Mouse (Mus musculus) CH12.LX (cell line): Measurements from ENCODE around the gene Tspan17. TPM values are rescaled to one million over a fixed set of nuclear protein-coding genes. Genes with fewer than 3 reads are reported as not detected.

Experiments
- DNase-seq: peaks from one replicate; pipeline ENCODE4 v3.0.0-alpha.2; 2013; ENCODE audit errors: extremely low read depth
- H3K27ac ChIP-seq: 2 replicates; pipeline ENCODE4 v1.5.1; 2012; ENCODE audit warnings: low read depth, mild to moderate bottlenecking, control low read depth, moderate library complexity; ENCODE audit not compliant: insufficient read depth
- H3K27me3 ChIP-seq: replicated peaks from 2 replicates; pipeline ENCODE3; 2012; ENCODE audit warnings: inconsistent platforms
- H3K36me3 ChIP-seq, 2 experiments: replicated peaks in 1 of 2; 2 replicates each; pipeline versions ENCODE3 to v1.6.1; 2012; ENCODE audit warnings: inconsistent platforms in 1 of 2, low read length in 1 of 2, mild to moderate bottlenecking in 1 of 2, mixed read lengths in 1 of 2, moderate library complexity in 1 of 2; ENCODE audit not compliant: control insufficient read depth in 1 of 2, insufficient read depth in 1 of 2
- H3K4me1 ChIP-seq, 2 experiments: 2 replicates each; pipeline ENCODE4 v1.6.1; 2012; ENCODE audit warnings: inconsistent platforms in 1 of 2, moderate library complexity in 1 of 2; ENCODE audit not compliant: insufficient read depth in 2 of 2, control insufficient read depth in 1 of 2
- H3K4me2 ChIP-seq: 2 replicates; pipeline ENCODE4 v1.6.1; 2012; ENCODE audit warnings: low read depth, mild to moderate bottlenecking, control low read depth; ENCODE audit not compliant: poor library complexity, insufficient read depth, severe bottlenecking
- H3K4me3 ChIP-seq, 3 experiments: fragments of 150-350 bp in 1 of 3; sonication (generic) in 1 of 3; replicated peaks in 1 of 3; 2 replicates each; pipeline versions ENCODE3 to v1.5.1; 2011 to 2012; ENCODE audit warnings: low read depth in 2 of 3, low read length in 2 of 3, mild to moderate bottlenecking in 2 of 3, moderate library complexity in 2 of 3, control low read depth in 1 of 3, improper control_type of control experiment in 1 of 3, inconsistent platforms in 1 of 3, mixed read lengths in 1 of 3; ENCODE audit not compliant: poor library complexity in 1 of 3
- H3K79me2 ChIP-seq: replicated peaks from 2 replicates; pipeline ENCODE4 v1.6.1; 2012; ENCODE audit warnings: mild to moderate bottlenecking, moderate library complexity; ENCODE audit not compliant: control insufficient read depth, poor library complexity, insufficient read depth, severe bottlenecking; ENCODE audit errors: extremely low read depth
- H3K9ac ChIP-seq: 2 replicates; pipeline ENCODE4 v1.6.1; 2012; ENCODE audit warnings: low read depth, mild to moderate bottlenecking, control low read depth, moderate library complexity; ENCODE audit not compliant: insufficient read depth
- H3K9me3 ChIP-seq: replicated peaks from 2 replicates; pipeline ENCODE3; 2012; ENCODE audit warnings: low read length, inconsistent platforms, mixed read lengths
- CHD1 ChIP-seq: IDR thresholded peaks from 2 replicates; pipeline ENCODE4 v1.6.1; 2012; ENCODE audit warnings: low read depth, low read length, improper control_type of control experiment, inconsistent platforms
- CHD2 ChIP-seq: IDR thresholded peaks from 2 replicates; pipeline ENCODE4 v1.6.1; 2011; ENCODE audit warnings: low read length, improper control_type of control experiment
- EP300 ChIP-seq: IDR thresholded peaks from 2 replicates; pipeline ENCODE4 v1.6.1; 2011; ENCODE audit warnings: low read length, improper control_type of control experiment
- GABPA ChIP-seq: IDR thresholded peaks from 2 replicates; pipeline ENCODE4 v1.6.1; 2012; ENCODE audit warnings: low read depth, low read length, improper control_type of control experiment, inconsistent platforms; ENCODE audit not compliant: insufficient replicate concordance
- HCFC1 ChIP-seq: IDR thresholded peaks from 2 replicates; pipeline ENCODE4 v1.6.1; 2012; ENCODE audit warnings: low read depth, mild to moderate bottlenecking, inconsistent platforms, low read length, improper control_type of control experiment
- MAX ChIP-seq: IDR thresholded peaks from 2 replicates; pipeline ENCODE4 v1.6.1; 2011; ENCODE audit warnings: low read length, improper control_type of control experiment
- MXI1 ChIP-seq: IDR thresholded peaks from 2 replicates; pipeline ENCODE4 v1.6.1; 2011; ENCODE audit warnings: mild to moderate bottlenecking, low read depth, low read length, improper control_type of control experiment
- PAX5 ChIP-seq: IDR thresholded peaks from 2 replicates; pipeline ENCODE4 v1.6.1; 2012; ENCODE audit warnings: low read length, inconsistent platforms, mixed read lengths
- POLR2A ChIP-seq: IDR thresholded peaks from 2 replicates; pipeline ENCODE4 v1.6.1; 2011; ENCODE audit warnings: low read depth, mild to moderate bottlenecking, improper control_type of control experiment, low read length
- RAD21 ChIP-seq: IDR thresholded peaks from 2 replicates; pipeline ENCODE4 v1.6.1; 2011; ENCODE audit warnings: low read depth, mild to moderate bottlenecking, low read length, improper control_type of control experiment, moderate library complexity
- TBP ChIP-seq: conservative IDR thresholded peaks from 2 replicates; pipeline ENCODE4 v1.6.1; 2011; ENCODE audit warnings: low read depth, low read length, improper control_type of control experiment
- TCF12 ChIP-seq: IDR thresholded peaks from 2 replicates; pipeline ENCODE4 v1.6.1; 2014; ENCODE audit warnings: low read depth, mild to moderate bottlenecking, inconsistent platforms, low read length, improper control_type of control experiment
- UBTF ChIP-seq: IDR thresholded peaks from 2 replicates; pipeline ENCODE4 v1.6.1; 2012; ENCODE audit warnings: low read depth, mild to moderate bottlenecking, inconsistent platforms, low read length, improper control_type of control experiment, moderate library complexity
- USF1 ChIP-seq: IDR thresholded peaks from 2 replicates; pipeline ENCODE4 v1.6.1; 2014; ENCODE audit warnings: low read depth, mild to moderate bottlenecking, inconsistent platforms, low read length, improper control_type of control experiment
- ZC3H11A ChIP-seq: IDR thresholded peaks from 2 replicates; pipeline ENCODE4 v1.6.1; 2012; ENCODE audit warnings: low read depth, mild to moderate bottlenecking, inconsistent platforms, low read length, improper control_type of control experiment
- ZNF384 ChIP-seq: IDR thresholded peaks from 2 replicates; pipeline ENCODE4 v1.6.1; 2012; ENCODE audit warnings: low read depth, low read length, improper control_type of control experiment, inconsistent platforms
- dilution Hi-C: fragments of 300-500 bp; cut with MboI; formaldehyde crosslinking; loops from 2 replicates; pipeline ENCODE4 v1.14.3; 2020; ENCODE audit warnings: low sequenced_read_pairs; ENCODE audit not compliant: extremely low pct_unique_long_range_greater_than_20kb, extremely low pct_ligation_motif_present
- in situ Hi-C: fragments of 300-500 bp; cut with MboI; formaldehyde crosslinking; loops from 3 replicates; pipeline ENCODE4 v1.14.3; 2019; ENCODE audit warnings: low sequenced_read_pairs, low pct_ligation_motif_present, low pct_unique_long_range_greater_than_20kb, mixed read lengths
- polyA plus RNA-seq: library from polyadenylated mRNA; unstranded; fragments of >175 nt; gene quantifications from 2 replicates; pipeline ENCODE4 v1.2.1, GENCODE M21; 2012; ENCODE audit warnings: low read depth; ENCODE audit not compliant: insufficient read length
- total RNA-seq, 2 experiments: library from RNA; depleted of rRNA; stranded (reverse); fragments of 300-350 nt in 1 of 2; fragments of >200 nt in 1 of 2; gene quantifications; 2 replicates each; pipeline ENCODE4 v1.2.3; 2012 to 2014

The Tspan17 gene
- 0.63 and 0.68 TPM in 2 replicates for total RNA-seq (2012; rRNA removed)
- 0.19 TPM in 1 of 2 replicates, not detected in the other for total RNA-seq (2014; rRNA removed)
- polyA plus RNA-seq, result 0.61 and 0.91 TPM in 2 replicates

DNA sequence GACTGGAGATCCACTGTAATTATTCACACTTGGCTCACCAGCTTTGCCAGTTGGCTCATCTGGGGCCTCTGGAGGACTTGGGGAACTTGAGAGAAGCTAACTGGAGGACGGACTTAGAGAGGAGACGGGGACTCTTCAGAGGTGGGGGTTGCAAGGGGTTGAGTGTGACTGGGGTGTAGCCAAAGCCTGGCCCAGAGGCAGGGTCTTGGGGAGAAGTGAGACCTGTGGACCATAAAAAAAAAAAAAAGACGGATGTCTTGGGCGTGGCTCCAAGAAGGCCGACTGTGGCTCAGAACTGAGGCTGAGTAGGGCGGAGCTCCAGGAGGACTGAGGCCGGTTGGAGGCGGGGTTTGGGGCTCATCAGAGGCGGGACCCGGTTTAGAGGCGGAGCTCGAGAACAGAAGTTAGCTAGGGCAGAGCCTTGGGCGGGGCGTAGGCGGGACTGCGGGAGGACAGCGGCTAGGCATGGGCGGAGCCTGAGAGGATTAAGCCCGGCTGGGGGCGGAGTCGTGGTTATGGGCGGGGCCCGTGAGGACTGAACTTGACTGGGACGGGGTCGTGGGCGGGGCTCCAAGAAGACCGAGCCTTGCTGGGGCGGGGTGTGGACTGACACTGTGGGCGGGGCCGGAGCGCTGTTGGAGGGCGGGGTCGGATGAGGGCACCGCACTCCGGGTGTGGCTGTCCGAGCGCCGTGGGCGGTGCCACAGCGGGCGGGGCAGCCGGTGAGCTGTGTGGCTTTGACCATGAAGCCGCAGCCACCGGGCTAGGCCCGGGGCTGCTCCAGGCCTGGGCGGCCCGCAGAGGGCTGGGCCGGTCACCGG, at the start of gene Tspan17:
Gene Tspan17, plus strand, starts transcription at position 638 of the 821 bp plus-strand sequence.
- H3K27ac ChIP-seq, result no peak within 1 kb of the TSS
- no peaks in the 10 kb centered on the region for H3K79me2 ChIP-seq
- H3K9me3 ChIP-seq, result peaks cover 6% of the 10 kb centered on the region
- peaks cover 80% of the 10 kb centered on the region for H3K27me3 ChIP-seq
- dilution Hi-C loops (no loop called here), in situ Hi-C loops (no loop called here)
- 0 out of 2 replicates have a peak, but pooled peaks have one; percentile 16 for TF ChIP-seq TBP
- TF ChIP-seq RAD21, result no peak
- peak; percentile 81 for TF ChIP-seq ZNF384
- TF ChIP-seq HCFC1, result no peak
- TF ChIP-seq POLR2A, result peak; percentile 48
- no peaks in the 10 kb centered on the region for H3K36me3 ChIP-seq
- peaks cover 0 to 3% of the 10 kb centered on the region in 2 experiments; a peak in 1 of 4 replicates for H3K4me1 ChIP-seq
- H3K4me2 ChIP-seq, result peak within 1 kb of the TSS; percentile 69
- H3K4me3 ChIP-seq, result peak within 1 kb of the TSS; percentile 25 to 59 (median 28)
- peak; percentile 95 for DNase-seq
- H3K9ac ChIP-seq, result peak within 1 kb of the TSS; percentile 57; the same call in 1 of the 2 replicates

DNA sequence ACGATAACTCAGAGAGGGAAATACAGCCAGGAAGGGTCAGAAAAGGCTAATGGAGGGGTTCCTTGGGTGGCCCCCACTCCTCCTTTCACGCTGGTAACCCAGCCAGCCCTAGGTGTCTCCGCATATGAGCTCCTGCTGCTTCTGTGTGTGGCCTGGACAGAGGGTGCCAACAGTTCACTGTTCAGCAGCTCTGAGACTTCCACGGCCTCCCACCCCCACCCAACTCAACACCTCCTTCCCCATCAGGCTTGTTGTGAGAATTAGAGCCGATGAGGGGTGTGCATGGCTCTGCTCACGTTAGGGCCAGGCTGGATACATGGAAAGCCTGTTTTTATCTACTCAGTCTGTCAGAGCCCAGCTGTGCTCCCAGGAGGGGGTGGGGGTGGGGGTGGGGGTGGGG, 43.1 kb upstream of the Tspan17 start:
- peaks cover 55% of the 10 kb centered on the region for H3K27me3 ChIP-seq
- dilution Hi-C loops (no loop called here), in situ Hi-C loops (no loop called here)
- H3K9me3 ChIP-seq, result peaks cover 7% of the 10 kb centered on the region
- no peak overlapping the region for H3K27ac ChIP-seq
- H3K9ac ChIP-seq, result no peak overlapping the region
- no peak overlapping the region for H3K4me2 ChIP-seq
- H3K4me1 ChIP-seq, result no peaks in the 10 kb centered on the region
- TF ChIP-seq MXI1 (no peak), UBTF (no peak), RAD21 (no peak), ZC3H11A (no peak), GABPA (no peak), HCFC1 (no peak), TCF12 (no peak), MAX (no peak), USF1 (no peak), CHD2 (no peak), EP300 (no peak), TBP (no peak), PAX5 (no peak), CHD1 (no peak)
- H3K79me2 ChIP-seq, result no peaks in the 10 kb centered on the region
- no peak for DNase-seq
- H3K36me3 ChIP-seq, result no peaks in the 10 kb centered on the region
- no peak overlapping the region for H3K4me3 ChIP-seq
